Mouse (Mus musculus) liver, embryonic 15.5 days (tissue): ENCODE measurements around the gene Fndc11. TPM values are rescaled to one million over a fixed set of nuclear protein-coding genes. Genes with fewer than 3 reads are reported as not detected.

Experiments used
- ATAC-seq: fragments of 200-750 bp; cut with Nextera tagmentation; 2 replicates; pipeline ENCODE4 v1.8.0; 2017; ENCODE audit warnings: moderate number of reproducible peaks, mild to moderate bottlenecking, moderate library complexity; ENCODE audit not compliant: insufficient read depth
- H3K27ac ChIP-seq: fragments of 300-500 bp; sonication (generic); replicated peaks from 2 replicates; pipeline ENCODE4 v1.5.1; 2015; ENCODE audit warnings: mild to moderate bottlenecking, inconsistent platforms
- H3K27me3 ChIP-seq: fragments of 300-500 bp; sonication (generic); 2 replicates; pipeline ENCODE4 v1.6.1; 2015; ENCODE audit warnings: mild to moderate bottlenecking, inconsistent platforms
- H3K36me3 ChIP-seq: fragments of 300-500 bp; sonication (generic); replicated peaks from 2 replicates; pipeline ENCODE4 v1.6.1; 2015; ENCODE audit warnings: moderate library complexity, mild to moderate bottlenecking, inconsistent platforms
- H3K4me1 ChIP-seq: fragments of 300-500 bp; sonication (generic); replicated peaks from 2 replicates; pipeline ENCODE4 v1.6.1; 2015; ENCODE audit warnings: inconsistent platforms
- H3K4me2 ChIP-seq: fragments of 300-500 bp; sonication (generic); 2 replicates; pipeline ENCODE4 v1.6.1; 2015; ENCODE audit warnings: moderate library complexity, mild to moderate bottlenecking, inconsistent platforms
- H3K4me3 ChIP-seq: fragments of 300-500 bp; sonication (generic); replicated peaks from 2 replicates; pipeline ENCODE4 v1.5.1; 2015; ENCODE audit warnings: mild to moderate bottlenecking, inconsistent platforms
- H3K9ac ChIP-seq: fragments of 300-500 bp; sonication (generic); 2 replicates; pipeline ENCODE4 v1.6.1; 2015; ENCODE audit warnings: moderate library complexity, mild to moderate bottlenecking, inconsistent platforms
- H3K9me3 ChIP-seq: fragments of 300-500 bp; sonication (generic); replicated peaks from 2 replicates; pipeline ENCODE4 v1.6.1; 2016; ENCODE audit warnings: inconsistent platforms
- WGBS: fragments of 180-500 bp; shearing (Covaris S2); methylation state at CpG from one replicate; pipeline ENCODE4 v1.1.7; 2015; ENCODE audit warnings: mixed read lengths; ENCODE audit not compliant: insufficient replicate concordance; 5-methylcytosine and 5-hydroxymethylcytosine counted together
- polyA plus RNA-seq: library from polyadenylated mRNA; unstranded; fragments of >200 nt; fragmentation: Nextera tagmentation; extraction: Ambion mirVana; gene quantifications from 2 replicates; pipeline ENCODE4 v1.2.1, GENCODE M21; 2015

Gene Fndc11
- polyA plus RNA-seq, 1 experiment from 2014 or later: 0.17 TPM

GRCm38 (mm10) chr2:181193044-181193443 lies 26.8 kb upstream of the Fndc11 start:
- H3K27ac ChIP-seq: no peak overlapping the region
- H3K4me1 ChIP-seq: peaks cover 38% of the 10 kb centered on the region
- H3K36me3 ChIP-seq: no peaks in the 10 kb centered on the region; the same call in 1 of the 2 replicates
- ATAC-seq: no peak
- H3K4me3 ChIP-seq: no peak overlapping the region
- no peaks in the 10 kb centered on the region for H3K9me3 ChIP-seq
- WGBS: 46% methylated on average over 3 of the region's 3 CpGs
- peaks cover 38% of the 10 kb centered on the region for H3K27me3 ChIP-seq
- H3K4me2 ChIP-seq: no peak overlapping the region
- no peak overlapping the region for H3K9ac ChIP-seq

DNA sequence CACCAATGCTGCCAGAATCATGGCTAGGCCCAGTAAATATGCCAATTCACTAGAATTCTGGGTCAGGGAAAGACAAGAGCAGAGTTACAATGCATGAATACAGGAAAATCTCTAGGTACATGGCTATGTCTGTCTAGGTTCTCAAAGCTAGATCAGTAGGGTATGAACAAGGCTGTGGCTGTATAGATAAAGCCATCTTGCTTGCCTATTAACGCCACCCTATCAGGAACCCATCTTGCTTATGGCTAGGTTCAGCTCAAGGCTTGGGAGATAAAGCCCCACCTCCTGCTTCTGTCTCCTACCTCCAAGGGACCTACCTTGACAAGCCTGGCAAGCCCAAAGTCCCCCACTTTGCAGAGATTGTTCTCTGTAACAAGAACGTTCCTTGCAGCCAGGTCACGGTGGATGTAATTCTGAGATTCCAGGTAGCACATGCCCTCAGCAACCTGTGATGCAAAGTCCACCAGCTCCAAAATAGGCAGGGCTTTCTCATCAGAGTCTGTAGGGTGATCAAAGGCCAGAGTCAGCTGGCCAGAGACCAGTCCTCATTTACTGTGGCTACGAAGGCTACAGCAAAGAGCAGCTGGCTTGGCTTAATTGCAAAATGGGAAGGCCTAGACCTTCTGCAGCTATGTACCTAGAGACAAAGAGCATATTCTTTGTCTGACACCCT lies 23.0 kb upstream of the Fndc11 start:
- Histone ChIP-seq H3K9me3 (no peaks in the 10 kb centered on the region), H3K27ac (no peak overlapping the region), H3K27me3 (peaks cover 58% of the 10 kb centered on the region), H3K36me3 (no peaks in the 10 kb centered on the region), H3K4me1 (peaks cover 32% of the 10 kb centered on the region), H3K4me3 (no peak overlapping the region), H3K9ac (no peak overlapping the region), H3K4me2 (peak overlapping the region; percentile 3)
- peak; percentile 76 for ATAC-seq
- WGBS: 54% methylated on average over 4 of the region's 4 CpGs

GRCm38 (mm10) chr2:181201606-181202005 lies 18.2 kb upstream of the Fndc11 start:
- WGBS: 46% methylated on average over 3 of the region's 3 CpGs
- H3K4me1 ChIP-seq: peaks cover 65% of the 10 kb centered on the region
- H3K9ac ChIP-seq: no peak overlapping the region
- H3K9me3 ChIP-seq: no peaks in the 10 kb centered on the region
- no peak for ATAC-seq
- H3K4me2 ChIP-seq: no peak overlapping the region
- H3K36me3 ChIP-seq: no peaks in the 10 kb centered on the region
- no peak overlapping the region for H3K27ac ChIP-seq
- H3K4me3 ChIP-seq: no peak overlapping the region
- peaks cover 26% of the 10 kb centered on the region for H3K27me3 ChIP-seq

DNA sequence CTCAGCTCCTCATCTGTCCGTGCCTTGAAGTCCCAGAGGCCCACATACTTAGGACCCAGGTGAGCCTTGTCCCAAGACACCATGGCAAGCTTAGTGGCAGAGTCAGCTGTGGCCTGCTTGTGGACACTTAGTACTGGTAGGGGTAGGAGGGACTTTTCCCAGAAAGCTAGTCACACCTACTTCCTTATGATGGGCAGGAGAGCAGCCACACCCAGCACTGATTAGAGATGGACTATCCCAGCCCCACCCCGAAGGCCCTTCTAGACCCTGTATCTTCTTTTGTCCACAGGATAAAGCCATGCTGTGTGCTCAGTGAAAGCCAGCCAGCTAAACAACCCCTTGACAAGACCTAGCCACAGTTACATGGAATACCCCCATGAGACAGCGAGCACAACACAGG lies 17.4 kb upstream of the Fndc11 start, which contains the start of gene Ptk6:
Gene Ptk6 (minus strand): TSS at position 368 of the 400 bp plus-strand sequence.
- H3K4me3 ChIP-seq: no peak within 1 kb of the TSS
- peaks cover 65% of the 10 kb centered on the region for H3K4me1 ChIP-seq
- WGBS: 73% methylated on average over 3 of the region's 3 CpGs
- H3K36me3 ChIP-seq: no peaks in the 10 kb centered on the region
- no peak within 1 kb of the TSS for H3K9ac ChIP-seq
- H3K9me3 ChIP-seq: no peaks in the 10 kb centered on the region
- H3K4me2 ChIP-seq: no peak within 1 kb of the TSS
- no peak for ATAC-seq
- H3K27ac ChIP-seq: no peak within 1 kb of the TSS
- peaks cover 20% of the 10 kb centered on the region for H3K27me3 ChIP-seq

GRCm38 (mm10) chr2:181202886-181203285 lies 16.9 kb upstream of the Fndc11 start:
- Histone ChIP-seq H3K4me1 (peaks cover 68% of the 10 kb centered on the region), H3K9me3 (no peaks in the 10 kb centered on the region), H3K27me3 (peaks cover 20% of the 10 kb centered on the region), H3K27ac (no peak overlapping the region), H3K9ac (no peak overlapping the region), H3K4me3 (no peak overlapping the region), H3K36me3 (no peaks in the 10 kb centered on the region), H3K4me2 (no peak overlapping the region)
- WGBS: 63% methylated on average over 6 of the region's 6 CpGs
- ATAC-seq: no peak

GRCm38 (mm10) chr2:181205678-181206077 lies 14.1 kb upstream of the Fndc11 start:
- Histone ChIP-seq H3K4me3 (peak overlapping the region; percentile 41), H3K9ac (peak overlapping the region; percentile 32), H3K4me2 (peak overlapping the region; percentile 76), H3K27ac (peak overlapping the region; percentile 90), H3K36me3 (no peaks in the 10 kb centered on the region), H3K9me3 (no peaks in the 10 kb centered on the region), H3K4me1 (peaks cover 60% of the 10 kb centered on the region), H3K27me3 (peaks cover 27% of the 10 kb centered on the region)
- WGBS: 48% methylated on average over 5 of the region's 5 CpGs
- ATAC-seq: peak; percentile 90

DNA sequence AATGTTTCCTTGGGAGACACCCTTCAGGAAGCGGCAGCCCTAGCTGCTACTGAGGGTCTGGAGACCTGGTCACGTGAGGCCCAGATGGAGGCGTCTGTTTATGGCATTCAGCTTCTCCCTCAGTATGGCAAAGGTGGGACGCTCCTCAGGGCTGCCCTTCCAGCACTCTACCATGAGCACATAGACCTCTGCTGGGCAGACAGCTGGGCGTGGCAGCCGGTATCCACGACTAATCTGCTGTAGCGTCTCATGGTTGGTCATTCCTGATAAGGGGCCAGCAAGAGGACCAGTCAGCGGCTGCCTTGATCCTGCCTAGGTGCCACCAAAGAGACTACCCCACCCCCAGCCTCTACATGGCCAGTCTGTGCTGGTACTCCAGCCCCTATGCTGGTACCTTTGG lies 13.7 kb upstream of the Fndc11 start:
- Histone ChIP-seq H3K4me2 (peak overlapping the region; percentile 76), H3K36me3 (no peaks in the 10 kb centered on the region), H3K4me1 (peaks cover 57% of the 10 kb centered on the region), H3K27ac (peak overlapping the region; percentile 90), H3K27me3 (peaks cover 28% of the 10 kb centered on the region), H3K4me3 (peak overlapping the region; percentile 41), H3K9me3 (no peaks in the 10 kb centered on the region), H3K9ac (peak overlapping the region; percentile 32; the same call in 1 of the 2 replicates)
- 24% methylated on average over 9 of the region's 9 CpGs for WGBS
- ATAC-seq: peak; percentile 97

DNA sequence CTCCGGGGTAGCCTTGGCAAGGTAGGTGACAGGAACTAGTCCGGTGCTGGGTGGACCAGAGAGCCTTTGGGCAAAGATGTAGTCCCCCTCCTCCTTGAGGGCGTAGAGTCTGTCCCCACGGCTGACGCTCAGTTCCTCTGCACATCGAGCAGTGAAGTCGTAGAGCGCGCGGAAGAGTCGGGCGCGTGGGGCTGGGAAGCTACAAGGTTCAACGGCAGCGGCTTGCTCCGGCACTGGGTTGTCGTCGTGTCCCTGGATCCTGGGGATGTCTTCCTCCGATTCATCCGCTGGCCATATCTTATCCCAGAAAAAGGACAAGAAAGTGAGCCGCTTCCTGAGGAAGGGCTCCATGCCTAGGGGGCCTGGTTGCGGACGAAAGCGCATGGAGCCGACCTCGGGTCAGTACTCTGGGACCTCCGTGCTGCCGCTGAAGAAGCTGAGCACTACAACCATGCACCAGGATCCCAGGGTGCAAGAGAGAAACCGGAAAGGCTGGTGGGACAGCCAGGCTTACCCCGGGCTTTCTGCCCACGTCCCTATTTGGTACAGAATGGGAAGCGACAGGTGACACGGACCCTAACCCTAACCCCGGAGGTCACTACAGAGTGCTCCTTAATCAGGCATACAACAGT lies 7.3 kb upstream of the Fndc11 start:
- H3K9ac ChIP-seq: peak overlapping the region; percentile 37; the same call in 1 of the 2 replicates
- ATAC-seq: 0 out of 2 replicates have a peak, but pooled peaks have one; percentile 16
- WGBS: 3% methylated on average over 34 of the region's 34 CpGs
- peaks cover 35% of the 10 kb centered on the region for H3K4me1 ChIP-seq
- H3K36me3 ChIP-seq: no peaks in the 10 kb centered on the region
- no peak overlapping the region for H3K27ac ChIP-seq
- H3K4me2 ChIP-seq: peak overlapping the region; percentile 73
- H3K27me3 ChIP-seq: peaks cover 69% of the 10 kb centered on the region
- peak overlapping the region; percentile 49 for H3K4me3 ChIP-seq
- H3K9me3 ChIP-seq: no peaks in the 10 kb centered on the region

DNA sequence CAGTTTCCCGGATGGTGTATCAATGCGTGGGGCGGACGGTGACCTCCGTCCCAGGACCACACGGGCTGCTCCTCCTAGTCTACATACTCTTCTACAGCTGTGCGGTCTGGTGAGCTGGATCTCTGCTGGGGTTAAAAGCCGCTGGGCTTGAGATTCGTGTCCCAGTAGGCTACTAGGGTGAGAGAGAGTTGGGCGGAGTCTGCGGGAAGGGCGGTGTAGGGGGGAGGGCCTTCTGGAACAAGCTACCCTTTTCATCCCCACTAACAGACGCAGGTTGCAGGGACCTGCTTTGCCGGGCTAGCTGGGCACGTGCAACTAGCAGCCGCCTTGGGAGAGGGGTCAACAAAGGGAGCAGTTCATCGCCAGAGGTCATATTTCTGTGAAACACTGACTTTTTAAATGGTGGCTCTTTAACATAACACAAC lies 6.8 kb upstream of the Fndc11 start, which contains the start of gene Srms:
Gene Srms (minus strand): TSS at position 165 of the 425 bp plus-strand sequence.
- 1% methylated on average over 17 of the region's 17 CpGs for WGBS
- Histone ChIP-seq H3K36me3 (no peaks in the 10 kb centered on the region), H3K4me3 (peak within 1 kb of the TSS; percentile 49), H3K4me2 (peak within 1 kb of the TSS; percentile 73), H3K4me1 (peaks cover 33% of the 10 kb centered on the region), H3K9me3 (no peaks in the 10 kb centered on the region), H3K27ac (no peak within 1 kb of the TSS), H3K27me3 (peaks cover 69% of the 10 kb centered on the region), H3K9ac (peak within 1 kb of the TSS; percentile 37; the same call in 1 of the 2 replicates)
- ATAC-seq: peak; percentile 58

DNA sequence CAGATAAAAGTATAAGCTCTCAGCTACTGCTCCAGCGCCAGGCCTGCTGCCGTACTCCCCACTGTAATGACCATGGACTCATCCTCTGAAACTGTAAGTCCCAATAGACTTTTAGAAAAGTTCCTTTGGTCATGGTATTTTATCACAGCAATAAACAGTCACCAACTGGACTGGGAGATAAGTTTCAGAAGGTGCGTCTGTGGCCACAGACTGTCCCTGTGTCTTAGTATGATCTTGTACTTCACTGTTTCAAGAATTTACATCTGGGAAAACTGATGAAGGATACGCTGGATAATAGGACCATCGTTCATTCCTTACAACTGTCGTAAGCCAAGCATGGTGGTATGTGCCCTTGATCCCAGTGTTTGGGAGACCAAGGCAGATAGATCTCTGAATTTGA lies 3.8 kb upstream of the Fndc11 start:
- peaks cover 67% of the 10 kb centered on the region for H3K27me3 ChIP-seq
- H3K9me3 ChIP-seq: no peaks in the 10 kb centered on the region

DNA sequence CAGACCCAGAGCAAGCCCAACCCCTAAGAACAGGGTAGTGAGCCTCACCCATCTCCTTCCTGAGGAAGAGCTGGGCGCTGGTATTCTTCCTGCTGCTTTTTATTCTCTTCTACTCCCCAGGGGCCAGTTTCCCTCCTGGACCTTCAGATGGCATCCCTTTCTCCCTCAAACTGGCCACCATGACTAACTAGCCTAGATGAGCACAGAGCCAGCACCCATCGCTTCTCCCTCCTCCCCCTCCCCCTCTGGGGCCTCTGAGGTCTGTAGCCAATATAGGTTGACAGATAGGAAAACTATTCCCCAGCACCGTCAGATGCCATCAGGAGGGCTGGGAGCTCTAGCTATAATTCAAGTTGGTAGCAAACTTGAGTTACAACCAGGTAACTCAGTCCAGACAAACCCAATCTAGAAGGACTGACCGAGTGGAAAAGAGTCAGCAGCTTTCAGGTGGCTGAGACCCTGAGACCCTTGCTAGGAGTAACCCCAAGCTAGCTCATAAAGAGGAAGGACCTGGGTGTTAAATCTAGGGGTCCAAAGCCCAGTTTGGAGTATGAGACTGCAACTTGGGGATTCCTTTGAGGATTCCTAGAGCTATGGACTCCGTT lies 830 bp upstream of the Fndc11 start:
- no peak overlapping the region for H3K27ac ChIP-seq
- peaks cover 55% of the 10 kb centered on the region for H3K27me3 ChIP-seq
- H3K4me3 ChIP-seq: no peak overlapping the region
- ATAC-seq: no peak
- H3K9me3 ChIP-seq: no peaks in the 10 kb centered on the region
- H3K4me2 ChIP-seq: peak overlapping the region; percentile 54
- peaks cover 38% of the 10 kb centered on the region for H3K4me1 ChIP-seq
- no peaks in the 10 kb centered on the region for H3K36me3 ChIP-seq
- WGBS: 27% methylated on average over 5 of the region's 5 CpGs
- H3K9ac ChIP-seq: no peak overlapping the region

More for the DNA sequence above, 3.8 kb upstream of the Fndc11 start:
- no peak overlapping the region for H3K9ac ChIP-seq
- H3K4me1 ChIP-seq: peaks cover 55% of the 10 kb centered on the region
- no peak overlapping the region for H3K4me3 ChIP-seq
- H3K27ac ChIP-seq: no peak overlapping the region
- no peak overlapping the region for H3K4me2 ChIP-seq
- 53% methylated on average over 6 of the region's 6 CpGs for WGBS
- ATAC-seq: peak; percentile 51
- no peaks in the 10 kb centered on the region for H3K36me3 ChIP-seq
